Mouse (Mus musculus): ENCODE data around the gene Tmem108.

Tmem108 gene

GRCm38 (mm10) chr9:103761647-103762084, at the start of gene Tmem108:
Gene Tmem108, minus strand, starts transcription at chr9:103761837.
- DNase-seq: peak; percentile 84

GRCm38 (mm10) chr9:103789029-103789428, 27.4 kb upstream of the Tmem108 start:
- DNase-seq: no peak

DNA sequence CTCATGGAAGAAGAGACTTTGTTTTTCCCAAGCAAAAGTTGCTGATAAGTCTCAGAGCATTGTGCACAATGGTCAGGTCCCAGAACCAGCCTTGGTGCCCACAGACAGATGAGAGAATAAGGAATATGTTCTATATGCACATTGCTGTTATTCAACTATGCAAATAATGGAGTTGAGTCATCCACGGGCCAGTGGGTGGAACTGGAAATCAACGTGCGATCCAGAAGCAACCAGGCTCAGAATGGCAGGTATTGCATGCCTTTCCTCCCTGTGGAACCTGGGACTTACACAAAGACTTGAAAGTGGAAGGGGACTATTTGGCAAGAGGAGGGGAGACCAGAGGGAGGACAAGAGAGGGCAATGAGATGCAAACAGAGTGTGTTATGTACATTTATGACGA, 22.5 kb upstream of the Tmem108 start:
- DNase-seq: no peak

DNA sequence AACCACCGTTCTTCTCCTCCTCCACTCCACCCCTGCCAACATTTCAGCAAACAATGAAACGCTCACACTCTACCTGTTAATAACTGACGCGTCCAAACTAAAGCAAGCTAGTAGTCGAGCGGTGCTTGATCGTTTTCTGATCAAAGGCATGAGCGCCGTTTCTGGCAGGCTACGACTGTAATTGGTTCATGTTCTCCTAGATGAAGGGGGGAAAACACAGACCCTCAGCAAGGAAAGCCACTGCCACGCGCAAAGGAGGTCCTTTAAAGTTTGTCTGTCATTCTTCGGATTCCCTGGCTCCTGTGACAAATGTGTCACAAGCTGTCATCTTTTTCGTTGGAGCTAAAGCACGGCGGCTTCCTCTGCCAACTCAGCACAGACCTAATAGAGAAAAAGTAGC, 21.6 kb upstream of the Tmem108 start:
- DNase-seq: no peak

DNA sequence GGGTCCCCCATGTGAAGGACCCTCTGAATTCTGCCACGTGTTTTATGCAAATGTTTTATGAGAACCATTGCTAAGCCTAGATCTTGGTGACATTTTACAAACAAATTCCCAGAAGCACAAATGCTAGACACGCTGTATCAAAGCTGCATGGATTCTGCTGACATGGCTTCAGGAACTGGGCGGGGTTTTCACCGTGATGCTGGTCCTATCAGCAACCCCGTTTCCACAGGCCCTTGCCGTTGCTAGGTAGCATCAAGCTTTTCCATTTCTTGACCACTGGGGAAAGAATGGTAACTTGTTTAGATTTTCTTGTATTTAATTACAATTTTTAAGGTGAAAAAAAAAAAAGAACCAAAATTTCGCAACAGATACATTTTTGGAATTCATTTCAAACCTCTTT, 20.7 kb upstream of the Tmem108 start:
- no peak for DNase-seq

DNA sequence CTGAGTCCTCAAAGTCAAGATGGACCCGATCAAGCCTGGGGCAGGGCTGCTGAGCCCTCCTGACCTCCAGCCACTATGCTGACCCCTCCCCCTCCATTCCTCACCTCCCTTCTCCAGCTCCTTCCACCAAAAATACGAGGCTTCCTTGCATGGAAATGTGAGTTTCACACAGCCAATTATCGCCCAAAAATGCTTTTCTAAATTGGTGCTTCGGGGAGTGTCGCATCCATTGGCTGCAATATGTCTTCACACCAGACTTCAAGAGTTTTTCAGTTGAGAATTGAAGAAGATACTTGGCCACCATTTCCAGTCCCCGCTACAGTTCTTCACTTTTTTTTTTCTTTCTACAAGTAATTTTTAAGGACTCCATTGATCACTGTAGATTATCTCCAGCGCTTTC, 19.8 kb upstream of the Tmem108 start:
- DNase-seq: no peak

- DNase-seq: no peak
Measured at GRCm38 (mm10) chr9:103780598-103780997, 19.0 kb upstream of the Tmem108 start.

GRCm38 (mm10) chr9:103778185-103778584, 16.5 kb upstream of the Tmem108 start:
- no peak for DNase-seq

GRCm38 (mm10) chr9:103761151-103761571, 476 bp downstream of the Tmem108 start:
- no peak for DNase-seq

GRCm38 (mm10) chr9:103760356-103760755, 1.3 kb downstream of the Tmem108 start:
- DNase-seq: no peak

DNA sequence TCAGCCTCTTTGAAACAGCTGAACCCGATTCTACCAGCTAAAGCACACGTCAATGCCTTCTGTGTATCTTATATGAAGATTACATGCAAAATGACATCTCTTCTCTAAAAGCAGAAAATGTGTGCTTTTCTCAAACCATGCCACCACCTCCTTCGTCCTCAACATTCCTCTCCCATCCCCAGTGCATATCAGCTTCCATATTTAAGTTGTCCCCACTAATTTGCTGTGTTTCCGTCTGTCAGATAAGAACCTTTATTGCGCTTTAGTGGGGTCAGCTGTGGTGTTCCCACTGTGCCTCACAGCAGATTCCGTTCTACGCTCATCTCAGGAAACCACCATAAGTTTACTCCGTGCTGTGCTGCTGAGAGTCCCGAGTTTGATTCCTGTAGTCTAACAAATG, 1.8 kb downstream of the Tmem108 start:
- no peak for DNase-seq

DNA sequence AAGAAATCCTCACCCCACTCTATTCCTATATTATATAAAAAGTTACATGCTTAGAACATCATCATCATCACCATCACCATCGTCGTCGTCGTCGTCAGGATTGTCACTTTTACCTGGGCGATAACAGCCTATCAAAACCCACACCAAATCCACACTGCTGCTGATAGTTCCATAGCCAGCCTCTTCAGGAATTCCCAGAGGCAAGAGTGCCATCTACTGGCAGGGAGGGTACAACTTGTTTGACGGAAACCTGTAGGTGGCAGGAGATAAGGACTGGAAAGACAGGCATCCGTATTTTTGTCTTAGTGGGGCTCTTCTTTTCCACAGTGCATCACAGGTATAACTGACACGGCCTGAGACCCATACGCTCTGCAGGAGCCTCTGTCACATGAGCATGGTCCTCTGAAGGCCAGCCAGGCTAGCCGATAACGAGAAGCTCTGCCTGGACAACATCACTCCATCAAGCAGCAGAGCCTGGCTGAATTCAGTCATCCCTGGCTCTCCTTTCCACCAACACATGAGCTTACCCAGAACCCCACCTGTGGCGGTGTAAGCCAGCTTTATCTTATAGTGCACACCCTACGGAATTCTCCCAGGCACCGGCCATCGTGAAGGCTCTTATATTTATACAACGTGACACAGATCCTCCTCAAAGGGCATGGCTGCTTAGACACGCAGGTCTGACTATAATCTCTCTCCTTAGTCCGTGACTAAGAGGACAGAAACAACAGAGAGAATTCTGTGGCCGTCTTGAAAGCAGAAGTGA, 2.5 kb downstream of the Tmem108 start:
- peak; percentile 86 for DNase-seq

DNA sequence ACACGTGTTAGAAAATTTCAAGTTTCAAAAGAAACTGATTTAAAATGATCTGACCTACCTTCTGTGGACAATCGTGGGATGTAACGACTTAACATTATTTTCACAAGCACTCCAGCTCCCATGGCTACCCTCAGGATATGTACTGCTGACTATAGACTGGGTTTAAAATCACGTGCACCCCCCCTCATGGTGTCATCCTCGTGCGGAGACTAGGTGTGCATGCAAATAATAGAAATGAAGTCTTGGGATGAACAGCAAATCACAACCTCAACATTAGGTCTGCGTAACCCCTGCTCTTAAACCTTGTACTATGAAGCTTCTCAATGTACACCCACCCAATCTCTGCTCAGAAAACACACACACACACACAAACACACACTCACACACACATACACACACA, 3.4 kb downstream of the Tmem108 start:
- no peak for DNase-seq

- no peak for DNase-seq
Measured at GRCm38 (mm10) chr9:103752618-103753017, 9.0 kb downstream of the Tmem108 start.

DNA sequence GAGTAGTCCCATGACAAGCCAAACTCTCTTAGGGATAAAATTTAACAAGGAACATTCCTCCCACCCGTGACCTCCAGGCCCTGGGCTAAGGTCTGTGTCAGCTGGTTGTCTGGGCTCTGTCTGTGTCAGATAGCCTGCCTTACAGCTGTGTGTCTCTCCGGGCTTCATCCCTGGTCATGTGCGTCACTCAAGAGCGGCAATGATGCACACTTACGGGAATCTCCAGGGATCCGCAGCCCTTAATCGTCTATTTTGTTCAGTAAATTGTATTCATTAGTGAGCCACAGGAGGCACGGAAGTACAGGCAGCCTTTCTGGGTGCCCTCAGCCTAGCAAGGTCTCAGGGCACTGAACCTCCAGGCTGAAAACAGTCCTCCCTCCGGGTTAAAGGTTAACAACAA, 10.1 kb downstream of the Tmem108 start:
- DNase-seq: no peak

DNA sequence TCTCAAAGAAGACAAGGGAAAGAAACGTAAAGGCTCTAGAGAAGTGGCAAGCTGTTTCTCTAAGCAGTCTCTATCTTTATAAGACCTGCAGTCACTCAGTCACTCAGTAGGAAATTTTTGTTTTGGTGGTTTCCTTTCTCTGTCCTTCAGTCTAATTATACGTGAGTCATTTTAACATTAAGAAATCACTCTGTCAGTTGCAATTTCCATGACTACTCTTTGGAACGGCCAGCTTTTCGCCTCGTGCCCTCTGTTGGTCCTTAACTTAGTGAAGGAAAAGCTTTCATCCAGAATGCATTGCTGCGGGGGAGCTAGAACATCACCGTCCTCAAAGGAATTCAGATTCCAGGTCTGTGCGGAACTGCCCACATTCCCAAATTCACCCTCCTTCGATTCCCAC, 11.1 kb downstream of the Tmem108 start:
- DNase-seq: no peak

- DNase-seq: no peak
Measured at GRCm38 (mm10) chr9:103746598-103746997, 15.0 kb downstream of the Tmem108 start.

GRCm38 (mm10) chr9:103740145-103740544, 21.5 kb downstream of the Tmem108 start:
- no peak for DNase-seq

GRCm38 (mm10) chr9:103739062-103739461, 22.6 kb downstream of the Tmem108 start:
- DNase-seq: no peak

- no peak for DNase-seq
Measured at GRCm38 (mm10) chr9:103729716-103730115, 31.9 kb downstream of the Tmem108 start.

DNA sequence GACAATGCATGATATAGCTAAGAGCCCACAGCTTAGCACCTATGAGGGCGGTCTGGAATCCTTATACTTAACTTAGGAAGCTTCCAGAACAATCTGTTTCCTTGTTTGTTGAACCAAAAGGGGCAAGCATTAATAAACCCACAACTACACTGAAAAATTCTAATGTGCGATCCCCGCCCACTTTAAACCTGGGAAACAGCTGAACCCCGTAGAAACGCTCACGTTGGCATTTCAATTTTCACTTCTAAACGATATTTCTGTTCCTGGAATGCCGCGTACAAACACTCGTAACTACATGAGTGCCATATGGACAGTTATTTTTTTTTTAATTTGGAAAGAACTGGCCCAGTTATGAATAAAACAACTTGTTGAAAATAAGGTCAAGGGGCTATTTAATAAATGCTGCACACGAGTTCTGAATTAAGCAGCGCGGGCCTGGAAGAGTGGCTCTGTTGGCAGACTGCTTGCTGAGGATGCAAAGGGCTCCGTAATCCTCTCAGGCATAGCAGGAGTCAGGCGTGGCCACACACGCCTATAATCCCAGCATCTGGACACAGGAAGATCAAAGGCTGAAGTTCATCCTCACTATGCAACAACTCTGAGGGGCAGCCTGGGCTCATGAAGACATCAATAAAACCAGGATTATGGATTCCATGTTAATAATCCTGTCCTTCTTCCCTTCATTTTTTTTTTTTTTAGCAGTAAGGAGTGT, 34.7 kb downstream of the Tmem108 start:
- DNase-seq: no peak

DNA sequence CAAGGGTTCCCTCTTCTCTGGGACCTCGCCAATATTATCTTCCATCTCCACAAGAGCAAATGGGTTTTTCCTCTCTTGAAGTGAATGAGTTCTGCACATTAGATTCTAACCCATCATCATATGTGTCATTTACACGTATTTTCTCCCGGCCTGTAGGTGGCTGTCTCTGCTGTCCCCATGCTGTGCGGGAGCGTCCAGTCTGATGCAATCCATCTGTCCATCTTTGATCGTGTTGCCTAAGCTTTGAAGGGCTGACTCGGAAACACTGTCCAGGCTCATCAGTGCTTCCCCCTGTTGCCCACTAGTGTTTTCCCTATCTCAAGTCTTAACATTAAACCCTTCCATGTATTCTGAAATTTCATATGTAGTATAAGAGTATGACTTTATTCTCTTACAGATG, 36.1 kb downstream of the Tmem108 start:
- DNase-seq: no peak

DNA sequence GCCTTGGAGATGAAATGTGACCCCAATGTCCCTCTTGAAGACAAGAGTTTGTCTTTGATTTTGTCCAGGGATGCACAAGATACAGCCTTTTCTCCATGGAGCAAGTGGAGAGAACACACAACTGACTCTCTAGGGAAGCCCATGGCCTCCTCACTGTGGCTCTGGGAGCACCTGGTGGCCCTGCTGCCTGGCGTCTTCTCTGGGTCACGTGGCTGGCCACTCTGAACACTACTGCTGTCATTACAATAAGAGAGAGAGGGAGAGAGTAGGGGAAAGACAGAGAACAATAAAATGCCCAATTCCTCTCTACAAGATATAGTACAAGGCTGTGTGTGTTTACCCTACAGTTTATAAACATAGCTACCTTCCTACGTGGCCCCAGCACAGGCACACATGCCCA, 40.2 kb downstream of the Tmem108 start:
- DNase-seq: no peak

GRCm38 (mm10) chr9:103721081-103721480, 40.6 kb downstream of the Tmem108 start:
- DNase-seq: no peak
